Mouse (Mus musculus): ENCODE data around the gene Rhox2f. TPM values are rescaled to one million over a fixed set of nuclear protein-coding genes. Genes with fewer than 3 reads are reported as not detected.
"Not testable (repeated sequence)": the region's sequence is repeated elsewhere in the genome, so short reads cannot be mapped to it uniquely, and the experiment has no call there.

Rhox2f gene
- not detected in 2 replicates for polyA plus RNA-seq (2012; ENCODE audit: insufficient read depth, low replicate concordance)

- H3K4me1 ChIP-seq; H3K4me3 ChIP-seq (replicated peaks); H3K27me3 ChIP-seq (replicated peaks); H3K9me3 ChIP-seq; H3K36me3 ChIP-seq (replicated peaks; ENCODE audit: low read length): not testable (repeated sequence)
Observed at GRCm38 (mm10) chrX:37571105-37571504, at the start of gene Rhox2f. TSS of gene Rhox2f (plus strand) at chrX:37571405.

- H3K9me3 ChIP-seq; H3K27me3 ChIP-seq (replicated peaks); H3K4me1 ChIP-seq: not testable (repeated sequence)
Observed at GRCm38 (mm10) chrX:37530152-37530551, 41.1 kb upstream of the Rhox2f start, which contains the start of gene Rhox2e. TSS of gene Rhox2e (plus strand) at chrX:37530452.

GRCm38 (mm10) chrX:37541719-37542118, 29.5 kb upstream of the Rhox2f start, which contains the start of gene Rhox3e:
TSS of gene Rhox3e (plus strand) at chrX:37542019.
- H3K27me3 ChIP-seq (replicated peaks); H3K4me1 ChIP-seq; H3K36me3 ChIP-seq (replicated peaks; ENCODE audit: low read length); H3K4me3 ChIP-seq (replicated peaks); H3K9me3 ChIP-seq: not testable (repeated sequence)

More at GRCm38 (mm10) chrX:37530152-37530551, 41.1 kb upstream of the Rhox2f start, which contains the start of gene Rhox2e:
- H3K4me3 ChIP-seq (replicated peaks); H3K36me3 ChIP-seq (replicated peaks; ENCODE audit: low read length): not testable (repeated sequence)

- not testable (repeated sequence) for H3K4me3 ChIP-seq (replicated peaks); H3K36me3 ChIP-seq (replicated peaks; ENCODE audit: low read length); H3K9me3 ChIP-seq; H3K27me3 ChIP-seq (replicated peaks); H3K4me1 ChIP-seq
Observed at GRCm38 (mm10) chrX:37557112-37557511, 14.1 kb upstream of the Rhox2f start, which contains the start of gene Rhox4e. TSS of gene Rhox4e (plus strand) at chrX:37557412.

GRCm38 (mm10) chrX:37572638-37573037, 1.4 kb downstream of the Rhox2f start:
- not testable (repeated sequence) for H3K36me3 ChIP-seq (replicated peaks; ENCODE audit: low read length); H3K4me1 ChIP-seq; H3K9me3 ChIP-seq; H3K27me3 ChIP-seq (replicated peaks); H3K4me3 ChIP-seq (replicated peaks)

- not testable (repeated sequence) for H3K27me3 ChIP-seq (replicated peaks); H3K4me3 ChIP-seq (replicated peaks); H3K4me1 ChIP-seq; H3K9me3 ChIP-seq; H3K36me3 ChIP-seq (replicated peaks; ENCODE audit: low read length)
Observed at GRCm38 (mm10) chrX:37580692-37581091, 9.5 kb downstream of the Rhox2f start, which contains the start of gene Rhox3f. TSS of gene Rhox3f (plus strand) at chrX:37580992.

- not testable (repeated sequence) for H3K4me1 ChIP-seq; H3K36me3 ChIP-seq (replicated peaks; ENCODE audit: low read length); H3K9me3 ChIP-seq; H3K4me3 ChIP-seq (replicated peaks); H3K27me3 ChIP-seq (replicated peaks)
Observed at GRCm38 (mm10) chrX:37607604-37608003, 36.4 kb downstream of the Rhox2f start, which contains the start of gene Rhox4f. TSS of gene Rhox4f (minus strand) at chrX:37607704.

Other genes with a start within 250 kb of the Rhox2f start
- not detected in 2 replicates for gene Rhox3a2, start 191.4 kb upstream of the Rhox2f start, polyA plus RNA-seq (2012; ENCODE audit: insufficient read depth, low replicate concordance)
- gene Rhox4a2, start 180.6 kb upstream of the Rhox2f start, polyA plus RNA-seq (2012; ENCODE audit: insufficient read depth, low replicate concordance) = not detected in 2 replicates
- gene Rhox2b, start 159.3 kb upstream of the Rhox2f start, polyA plus RNA-seq (2012; ENCODE audit: insufficient read depth, low replicate concordance) = not detected in 2 replicates
- not detected in 2 replicates for gene Rhox4b, start 138.9 kb upstream of the Rhox2f start, polyA plus RNA-seq (2012; ENCODE audit: insufficient read depth, low replicate concordance)
- gene Rhox2c, start 117.7 kb upstream of the Rhox2f start, polyA plus RNA-seq (2012; ENCODE audit: insufficient read depth, low replicate concordance) = not detected in 2 replicates
- not detected in 2 replicates for gene Rhox3c, start 112.8 kb upstream of the Rhox2f start, polyA plus RNA-seq (2012; ENCODE audit: insufficient read depth, low replicate concordance)
- not detected in 2 replicates for gene Rhox4c, start 91.1 kb upstream of the Rhox2f start, polyA plus RNA-seq (2012; ENCODE audit: insufficient read depth, low replicate concordance)
- gene Rhox2d, start 78.0 kb upstream of the Rhox2f start, polyA plus RNA-seq (2012; ENCODE audit: insufficient read depth, low replicate concordance) = not detected in 2 replicates
- gene Rhox4d, start 57.0 kb upstream of the Rhox2f start, polyA plus RNA-seq (2012; ENCODE audit: insufficient read depth, low replicate concordance) = not detected in 2 replicates
- gene Rhox2e, start 41.0 kb upstream of the Rhox2f start, polyA plus RNA-seq (2012; ENCODE audit: insufficient read depth, low replicate concordance) = not detected in 2 replicates
- not detected in 2 replicates for gene Rhox3e, start 29.4 kb upstream of the Rhox2f start, polyA plus RNA-seq (2012; ENCODE audit: insufficient read depth, low replicate concordance)
- 0.09 TPM in 1 of 2 replicates, not detected in the other for gene Rhox4e, start 14.0 kb upstream of the Rhox2f start, polyA plus RNA-seq (2012; ENCODE audit: insufficient read depth, low replicate concordance)
- not detected in 2 replicates for gene Rhox3f, start 9.6 kb downstream of the Rhox2f start, polyA plus RNA-seq (2012; ENCODE audit: insufficient read depth, low replicate concordance)
- gene Rhox4f, start 36.3 kb downstream of the Rhox2f start, polyA plus RNA-seq (2012; ENCODE audit: insufficient read depth, low replicate concordance) = not detected in 2 replicates
- gene Rhox3g, start 57.2 kb downstream of the Rhox2f start, polyA plus RNA-seq (2012; ENCODE audit: insufficient read depth, low replicate concordance) = not detected in 2 replicates
- not detected in 2 replicates for gene Rhox2g, start 72.1 kb downstream of the Rhox2f start, polyA plus RNA-seq (2012; ENCODE audit: insufficient read depth, low replicate concordance)
- not detected in 2 replicates for gene Rhox4g, start 79.9 kb downstream of the Rhox2f start, polyA plus RNA-seq (2012; ENCODE audit: insufficient read depth, low replicate concordance)
- not detected in 2 replicates for gene Rhox3h, start 97.4 kb downstream of the Rhox2f start, polyA plus RNA-seq (2012; ENCODE audit: insufficient read depth, low replicate concordance)
- not detected in 2 replicates for gene Rhox2h, start 101.9 kb downstream of the Rhox2f start, polyA plus RNA-seq (2012; ENCODE audit: insufficient read depth, low replicate concordance)
- not detected in 2 replicates for gene Rhox5, start 233.4 kb downstream of the Rhox2f start, polyA plus RNA-seq (2012; ENCODE audit: insufficient read depth, low replicate concordance)

All from megakaryocyte, embryonic 14.5 days (primary cell).